Mouse (Mus musculus) frontal cortex, adult (tissue): ENCODE data around the gene Myh14.
"Not testable (repeated sequence)": the region's sequence is repeated elsewhere in the genome, so short reads cannot be mapped to it uniquely, and the experiment has no call there.

Source experiments
- ATAC-seq: cut with Nextera tagmentation; 2 replicates; pipeline ENCODE4 v1.9.2; 2017; ENCODE audit warnings: mild to moderate bottlenecking, moderate library complexity, mixed read lengths; ENCODE audit not compliant: low TSS enrichment

Gene Myh14

GRCm38 (mm10) chr7:44670803-44671202, at the start of gene Myh14:
TSS of gene Myh14 (minus strand) at chr7:44670843.
- ATAC-seq, result peak; percentile 95

GRCm38 (mm10) chr7:44709881-44710280, 39.2 kb upstream of the Myh14 start:
- ATAC-seq, result no peak

- ATAC-seq, result no peak
Measured at GRCm38 (mm10) chr7:44708574-44708973, 37.9 kb upstream of the Myh14 start, which contains the start of gene Izumo2. TSS of gene Izumo2 (plus strand) at chr7:44708742.

- ATAC-seq, result not testable (repeated sequence)
Measured at GRCm38 (mm10) chr7:44708093-44708492, 37.5 kb upstream of the Myh14 start.

- no peak for ATAC-seq
Measured at GRCm38 (mm10) chr7:44707169-44707675, 36.6 kb upstream of the Myh14 start.

- ATAC-seq, result no peak
Measured at GRCm38 (mm10) chr7:44706322-44706721, 35.7 kb upstream of the Myh14 start.

- ATAC-seq, result no peak
Measured at GRCm38 (mm10) chr7:44705086-44705485, 34.4 kb upstream of the Myh14 start.

GRCm38 (mm10) chr7:44704363-44704762, 33.7 kb upstream of the Myh14 start:
- ATAC-seq, result no peak

GRCm38 (mm10) chr7:44702985-44703384, 32.3 kb upstream of the Myh14 start:
- no peak for ATAC-seq

- peak; percentile 64; the same call in 1 of the 2 replicates for ATAC-seq
Measured at GRCm38 (mm10) chr7:44701921-44702320, 31.3 kb upstream of the Myh14 start.

GRCm38 (mm10) chr7:44697980-44698379, 27.3 kb upstream of the Myh14 start:
- no peak for ATAC-seq

GRCm38 (mm10) chr7:44697191-44697710, 26.6 kb upstream of the Myh14 start:
- no peak for ATAC-seq

GRCm38 (mm10) chr7:44695223-44695622, 24.6 kb upstream of the Myh14 start:
- no peak for ATAC-seq

GRCm38 (mm10) chr7:44693427-44694175, 23.0 kb upstream of the Myh14 start:
- no peak for ATAC-seq

GRCm38 (mm10) chr7:44689331-44689730, 18.7 kb upstream of the Myh14 start:
- no peak for ATAC-seq

- no peak for ATAC-seq
Measured at GRCm38 (mm10) chr7:44688890-44689289, 18.2 kb upstream of the Myh14 start.

GRCm38 (mm10) chr7:44685531-44686402, 15.1 kb upstream of the Myh14 start:
- no peak for ATAC-seq

- ATAC-seq, result no peak
Measured at GRCm38 (mm10) chr7:44683656-44684055, 13.0 kb upstream of the Myh14 start.

GRCm38 (mm10) chr7:44676611-44677010, 6.0 kb upstream of the Myh14 start:
- peak; percentile 64 for ATAC-seq

GRCm38 (mm10) chr7:44676126-44676525, 5.5 kb upstream of the Myh14 start:
- no peak for ATAC-seq

GRCm38 (mm10) chr7:44675171-44675570, 4.5 kb upstream of the Myh14 start:
- no peak for ATAC-seq

GRCm38 (mm10) chr7:44674511-44674910, 3.9 kb upstream of the Myh14 start:
- ATAC-seq, result no peak
